Mouse (Mus musculus): Measurements from ENCODE around the gene Neurod2.

Gene Neurod2

GRCm38 (mm10) chr11:98313790-98314323 is 15.6 kb downstream of the Neurod2 start:
- peak; percentile 66 to 73 for DNase-seq

- DNase-seq, result peak in 1 of 2 experiments; percentile 32
These were observed 30.8 kb downstream of the Neurod2 start for GRCm38 (mm10) chr11:98298484-98299205.

- peak; percentile 37 to 41 for DNase-seq
These were observed 31.7 kb downstream of the Neurod2 start for GRCm38 (mm10) chr11:98297778-98298177.

GRCm38 (mm10) chr11:98296916-98297315 is 32.5 kb downstream of the Neurod2 start:
- no peak for DNase-seq

- DNase-seq, result peak; percentile 48 to 59
These were observed 33.2 kb downstream of the Neurod2 start for GRCm38 (mm10) chr11:98296277-98296676.

- peak; percentile 63 to 65 for DNase-seq
These were observed 34.3 kb downstream of the Neurod2 start for GRCm38 (mm10) chr11:98295013-98295585.

- peak; percentile 97 to 98 for DNase-seq
These were observed 35.0 kb downstream of the Neurod2 start for GRCm38 (mm10) chr11:98294188-98295012.

- DNase-seq, result no peak
These were observed 36.4 kb downstream of the Neurod2 start for GRCm38 (mm10) chr11:98293070-98293469.

- DNase-seq, result peak in 1 of 2 experiments; percentile 32
These were observed 38.5 kb downstream of the Neurod2 start for GRCm38 (mm10) chr11:98290906-98291305.

- DNase-seq, result peak; percentile 65 to 78
These were observed 39.6 kb downstream of the Neurod2 start for GRCm38 (mm10) chr11:98289873-98290272.

- DNase-seq, result peak in 1 of 2 experiments; percentile 41
These were observed 41.5 kb downstream of the Neurod2 start for GRCm38 (mm10) chr11:98287961-98288360.

- no peak for DNase-seq
These were observed 41.9 kb downstream of the Neurod2 start for GRCm38 (mm10) chr11:98287531-98287930.

GRCm38 (mm10) chr11:98285368-98285767 is 44.1 kb downstream of the Neurod2 start:
- no peak for DNase-seq

- DNase-seq, result peak; percentile 46 to 63
These were observed 45.2 kb downstream of the Neurod2 start for GRCm38 (mm10) chr11:98284230-98284629.

- DNase-seq, result no peak
These were observed 45.7 kb downstream of the Neurod2 start for GRCm38 (mm10) chr11:98283740-98284139.
